Mouse (Mus musculus): ENCODE data around the gene Bex4. TPM values are rescaled to one million over a fixed set of nuclear protein-coding genes. Genes with fewer than 3 reads are reported as not detected.

Gene Bex4
- polyA plus RNA-seq (2012; rRNA removed; ENCODE audit: low replicate concordance): not detected in 2 replicates

DNA sequence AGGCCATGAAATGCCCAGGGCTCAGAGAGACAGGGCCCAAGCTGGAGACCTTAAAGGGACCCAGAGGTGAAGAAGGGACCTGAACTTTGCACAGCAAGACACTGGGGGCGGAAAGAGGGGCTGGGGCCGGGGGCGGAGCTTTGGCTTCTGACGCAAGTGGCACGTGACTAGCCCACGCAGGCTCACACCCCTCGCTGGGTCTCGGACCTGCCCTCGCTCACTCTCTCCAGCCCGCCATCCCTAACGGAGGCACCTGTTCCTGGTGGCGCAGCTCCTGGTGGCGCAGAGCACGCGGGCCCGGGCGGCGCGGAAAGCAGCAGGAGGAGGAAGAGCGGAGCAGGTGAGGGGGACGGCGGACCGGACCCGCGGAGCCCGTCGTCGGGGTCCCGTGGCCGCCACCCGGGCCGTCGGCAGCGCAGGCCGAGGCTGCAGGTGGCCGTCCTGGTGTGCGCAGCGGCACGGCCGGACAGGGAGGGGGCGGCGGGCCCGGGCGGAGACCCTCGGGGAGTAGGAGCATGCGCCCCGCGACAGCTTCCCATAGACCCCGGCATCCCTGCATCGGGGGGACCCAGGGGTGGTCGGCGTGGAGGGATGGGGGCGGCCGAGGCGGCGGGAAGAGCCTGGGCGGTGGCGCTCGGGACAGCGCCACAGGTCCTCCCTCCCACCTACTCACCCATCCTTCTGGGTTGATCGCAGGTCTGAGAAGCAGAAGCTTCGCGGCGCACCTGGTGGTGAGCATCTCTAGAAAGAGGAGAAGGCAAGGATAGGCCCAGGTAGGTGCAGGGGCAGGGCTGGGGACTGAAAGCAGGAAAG, at the start of gene Bex4:
Gene Bex4 (plus strand): TSS at position 170 of the 813 bp plus-strand sequence.

DNA sequence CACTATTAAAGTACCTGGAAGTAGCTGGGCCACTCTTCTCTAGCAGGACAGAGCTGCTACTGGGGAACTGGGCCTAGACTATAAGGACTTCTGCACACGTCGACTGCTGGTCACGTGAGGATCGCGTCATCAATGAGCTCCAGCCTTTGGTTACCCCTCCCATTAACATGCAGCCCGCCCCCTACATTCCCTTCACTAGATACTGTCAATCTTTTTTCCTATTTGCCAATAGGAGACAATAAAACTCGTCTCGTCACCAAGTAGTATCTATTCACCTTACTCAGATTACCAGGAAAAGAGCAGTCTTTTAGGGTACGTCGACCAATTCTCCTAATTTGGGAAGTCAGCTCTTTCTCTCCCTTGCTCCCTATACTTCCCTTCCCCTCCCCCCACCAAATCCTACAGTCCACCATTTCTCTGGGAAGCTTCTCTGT, 33.3 kb downstream of the Bex4 start, which contains the start of gene Tceal8:
Gene Tceal8 (minus strand): TSS at position 225 of the 434 bp plus-strand sequence.

Other genes with a start within 250 kb of the Bex4 start
- gene Arxes2, start 145.2 kb upstream of the Bex4 start, polyA plus RNA-seq (2012; rRNA removed; ENCODE audit: low replicate concordance): 38.8 and 88.4 TPM in 2 replicates
- 5.7 and 24.1 TPM in 2 replicates for gene Arxes1, start 105.6 kb upstream of the Bex4 start, polyA plus RNA-seq (2012; rRNA removed; ENCODE audit: low replicate concordance)
- gene Bex2, start 70.8 kb upstream of the Bex4 start, polyA plus RNA-seq (2012; rRNA removed; ENCODE audit: low replicate concordance): not detected in 2 replicates
- gene Nxf3, start 53.7 kb upstream of the Bex4 start, polyA plus RNA-seq (2012; rRNA removed; ENCODE audit: low replicate concordance): not detected in 2 replicates
- gene Tceal8, start 33.3 kb downstream of the Bex4 start, polyA plus RNA-seq (2012; rRNA removed; ENCODE audit: low replicate concordance): 2.4 and 6.5 TPM in 2 replicates
- 0.19 TPM in 1 of 2 replicates, not detected in the other for gene Tceal5, start 64.9 kb downstream of the Bex4 start, polyA plus RNA-seq (2012; rRNA removed; ENCODE audit: low replicate concordance)
- gene Tceal7, start 75.8 kb downstream of the Bex4 start, polyA plus RNA-seq (2012; rRNA removed; ENCODE audit: low replicate concordance): 0.49 TPM in 1 of 2 replicates, not detected in the other
- 1.4 TPM in 1 of 2 replicates, not detected in the other for gene Bex1, start 76.5 kb downstream of the Bex4 start, polyA plus RNA-seq (2012; rRNA removed; ENCODE audit: low replicate concordance)
- 4.4 and 15.2 TPM in 2 replicates for gene Tceal9, start 106.1 kb downstream of the Bex4 start, polyA plus RNA-seq (2012; rRNA removed; ENCODE audit: low replicate concordance)
- 16.9 and 32.1 TPM in 2 replicates for gene Bex3, start 131.3 kb downstream of the Bex4 start, polyA plus RNA-seq (2012; rRNA removed; ENCODE audit: low replicate concordance)

Measured in mammary gland, adult 2 months (tissue).